Mouse (Mus musculus) thymus, adult 2 months (tissue): ENCODE results near the gene Eid2b.

Experiments used
- CTCF ChIP-seq: fragments of 200-500 bp; IDR thresholded peaks from 2 replicates; pipeline ENCODE4 v1.5.1; 2012; ENCODE audit warnings: mild to moderate bottlenecking, control low read depth, low read length, moderate library complexity, borderline replicate concordance; ENCODE audit not compliant: control insufficient read depth, poor library complexity, insufficient read depth; ENCODE audit errors: extremely low read depth
- POLR2A ChIP-seq: fragments of 200-500 bp; IDR thresholded peaks from 2 replicates; pipeline ENCODE4 v1.6.1; 2012; ENCODE audit warnings: mild to moderate bottlenecking, low read length, control low read depth, moderate library complexity; ENCODE audit not compliant: control insufficient read depth, poor library complexity, insufficient read depth; ENCODE audit errors: extremely low read depth

DNA sequence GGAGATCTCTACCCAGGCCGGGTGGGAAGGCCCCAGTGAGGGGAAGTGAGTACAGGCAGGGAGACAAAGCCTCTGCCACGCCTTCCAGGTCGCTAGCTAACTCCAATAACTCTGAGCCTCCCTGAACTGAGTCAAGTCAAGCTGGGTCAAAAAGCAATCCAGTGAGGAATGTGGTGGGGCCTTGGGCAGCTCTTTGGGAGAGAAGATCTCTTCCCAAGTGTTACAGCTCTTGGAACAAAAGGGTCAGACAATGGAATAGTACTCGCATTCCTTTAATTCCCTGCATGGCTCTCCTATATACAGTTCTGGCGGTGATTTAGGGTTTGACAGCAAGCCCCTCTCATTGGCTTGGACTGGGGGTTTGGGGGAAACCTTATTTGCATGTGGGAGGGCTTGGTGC, 14.7 kb upstream of the Eid2b start:
- no peak for TF ChIP-seq POLR2A
- TF ChIP-seq CTCF: no peak
